Mouse (Mus musculus): ENCODE measurements around the gene Ushbp1.

GRCm38 (mm10) chr8:71388267-71388666, 7.3 kb downstream of the Ushbp1 start:
- TF ChIP-seq POLR2A (IDR thresholded peaks at IDR 0.05; ENCODE audit: borderline replicate concordance, low read depth, low read length) = no peak
- TF ChIP-seq CTCF (IDR thresholded peaks at IDR 0.05; ENCODE audit: low read depth, low read length) = no peak

All from bone marrow macrophage, adult 2 months (primary cell).